Mouse (Mus musculus) heart, embryonic 10.5 days (tissue): ENCODE results near the gene Kcnj14. TPM values are rescaled to one million over a fixed set of nuclear protein-coding genes. Genes with fewer than 3 reads are reported as not detected.

ENCODE experiments used
- DNase-seq: peaks from one replicate; pipeline ENCODE4 v3.0.0-alpha.2; 2017; ENCODE audit warnings: low spot score
- H3K27ac ChIP-seq: fragments of 300-500 bp; sonication (generic); 2 replicates; pipeline ENCODE4 v1.5.1; 2016; ENCODE audit warnings: mild to moderate bottlenecking
- H3K27me3 ChIP-seq: fragments of 300-500 bp; sonication (generic); 2 replicates; pipeline ENCODE4 v1.6.1; 2016; ENCODE audit warnings: mild to moderate bottlenecking; ENCODE audit not compliant: poor library complexity, insufficient read depth, severe bottlenecking
- H3K36me3 ChIP-seq: fragments of 300-500 bp; sonication (generic); 2 replicates; pipeline ENCODE4 v1.6.1; 2016; ENCODE audit warnings: mild to moderate bottlenecking, moderate library complexity
- H3K4me1 ChIP-seq: fragments of 300-500 bp; sonication (generic); 2 replicates; pipeline ENCODE4 v1.6.1; 2016; ENCODE audit warnings: mild to moderate bottlenecking
- H3K4me3 ChIP-seq: fragments of 300-500 bp; sonication (generic); 2 replicates; pipeline ENCODE4 v1.5.1; 2016; ENCODE audit warnings: mild to moderate bottlenecking, moderate library complexity
- H3K9me3 ChIP-seq: fragments of 300-500 bp; sonication (generic); 2 replicates; pipeline ENCODE4 v1.6.1; 2016; ENCODE audit warnings: mild to moderate bottlenecking, moderate library complexity
- WGBS: fragments of 180-500 bp; shearing (Covaris S2); methylation state at CpG from one replicate; pipeline ENCODE4 v1.1.7; 2016; 5-methylcytosine and 5-hydroxymethylcytosine counted together
- polyA plus RNA-seq: library from polyadenylated mRNA; unstranded; fragments of >200 nt; fragmentation: Nextera tagmentation; extraction: Ambion mirVana; gene quantifications from 2 replicates; pipeline ENCODE4 v1.2.1, GENCODE M21; 2016

The Kcnj14 gene
- polyA plus RNA-seq, 1 experiment from 2014 or later = 1.4 TPM

- WGBS = 36% methylated on average over 7 of the region's 7 CpGs
- no peak for DNase-seq
- H3K4me3 ChIP-seq = peak overlapping the region; percentile 38; the same call in 1 of the 2 replicates
- peaks cover 7% of the 10 kb centered on the region; the same call in 1 of the 2 replicates for H3K36me3 ChIP-seq
- H3K9me3 ChIP-seq = no peaks in the 10 kb centered on the region
- H3K4me1 ChIP-seq = peaks cover 29% of the 10 kb centered on the region
- H3K27ac ChIP-seq = no peak overlapping the region
- peaks cover 64% of the 10 kb centered on the region for H3K27me3 ChIP-seq
These were observed 24.6 kb downstream of the Kcnj14 start for GRCm38 (mm10) chr7:45800001-45800400.

GRCm38 (mm10) chr7:45798931-45799330 is 25.7 kb downstream of the Kcnj14 start:
- H3K36me3 ChIP-seq = peaks cover 16% of the 10 kb centered on the region; the same call in 1 of the 2 replicates
- 41% methylated on average over 7 of the region's 7 CpGs for WGBS

DNA sequence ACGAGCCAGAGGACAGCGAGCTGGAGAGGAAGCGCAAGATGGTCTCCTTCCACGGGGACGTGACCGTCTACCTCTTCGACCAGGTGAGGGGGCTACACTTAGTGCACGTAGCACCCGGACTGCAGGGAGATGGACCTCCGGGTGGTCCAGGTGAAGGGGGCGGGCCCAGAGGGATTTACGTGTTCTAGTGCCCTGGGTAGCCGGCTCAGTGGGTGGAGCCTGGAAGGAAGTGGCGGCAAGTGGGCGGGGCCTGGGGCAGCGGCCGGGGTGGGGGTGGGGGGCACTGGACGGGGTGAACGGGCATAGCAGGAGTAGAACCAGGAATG is 26.1 kb downstream of the Kcnj14 start:
- peak overlapping the region; percentile 68 for H3K4me3 ChIP-seq
- no peak for DNase-seq
- peaks cover 29% of the 10 kb centered on the region for H3K4me1 ChIP-seq
- peaks cover 20% of the 10 kb centered on the region; the same call in 1 of the 2 replicates for H3K36me3 ChIP-seq
- H3K27ac ChIP-seq = peak overlapping the region; percentile 82
- peaks cover 79% of the 10 kb centered on the region for H3K27me3 ChIP-seq
- WGBS = 1% methylated on average over 19 of the region's 19 CpGs
- H3K9me3 ChIP-seq = no peaks in the 10 kb centered on the region

More at GRCm38 (mm10) chr7:45798931-45799330, 25.7 kb downstream of the Kcnj14 start:
- H3K9me3 ChIP-seq = no peaks in the 10 kb centered on the region
- peak overlapping the region; percentile 68 for H3K4me3 ChIP-seq
- no peak for DNase-seq
- peaks cover 75% of the 10 kb centered on the region for H3K27me3 ChIP-seq
- H3K27ac ChIP-seq = no peak overlapping the region
- peaks cover 29% of the 10 kb centered on the region for H3K4me1 ChIP-seq

DNA sequence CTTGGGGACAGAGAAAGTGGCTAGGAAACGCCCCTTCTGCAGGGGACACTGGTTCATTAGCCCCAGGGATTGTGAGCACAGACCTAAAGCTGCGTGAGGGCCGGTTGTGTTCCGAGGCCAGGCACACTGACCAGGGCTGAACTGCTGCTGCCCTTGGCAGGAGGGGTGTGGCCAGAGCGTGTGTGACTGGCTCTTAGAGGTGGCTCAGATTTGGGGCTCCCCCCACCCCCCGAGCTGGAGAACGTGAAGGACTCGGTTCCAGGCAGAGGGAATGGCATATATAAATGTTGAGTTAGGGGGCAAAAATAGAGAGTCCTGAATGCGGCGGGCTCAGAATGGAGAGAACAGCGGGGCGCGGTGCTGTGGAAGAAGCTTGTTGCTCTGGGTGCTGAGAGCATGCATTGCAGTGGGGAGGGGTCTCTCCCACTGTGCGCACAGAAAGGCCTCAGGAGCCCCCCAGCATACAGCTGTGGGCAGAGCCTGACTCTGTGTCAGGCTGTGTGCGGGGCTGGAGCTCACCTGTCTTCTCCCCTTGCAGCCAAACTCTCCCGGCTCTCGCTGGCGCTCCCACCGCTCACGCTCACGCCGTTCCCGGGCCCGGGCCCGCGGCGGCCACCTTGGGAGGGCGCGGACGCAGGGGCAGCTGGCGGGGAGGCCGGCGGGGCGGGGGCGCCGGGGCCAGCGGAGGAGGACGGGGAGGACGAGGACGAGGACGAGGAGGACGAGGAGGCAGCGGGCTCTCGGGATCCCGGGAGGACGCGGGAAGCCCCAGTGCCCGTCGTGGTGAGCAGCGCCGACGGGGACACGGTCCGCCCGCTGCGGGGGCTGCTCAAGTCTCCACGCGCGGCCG is 26.7 kb downstream of the Kcnj14 start:
- H3K27me3 ChIP-seq = peaks cover 85% of the 10 kb centered on the region
- peak overlapping the region; percentile 68 for H3K4me3 ChIP-seq

GRCm38 (mm10) chr7:45796950-45797349 is 27.6 kb downstream of the Kcnj14 start:
- DNase-seq = no peak
- Histone ChIP-seq H3K27me3 (peaks cover 95% of the 10 kb centered on the region), H3K4me3 (0 out of 2 replicates have a peak overlapping the region, but pooled peaks have one; percentile 68), H3K4me1 (peaks cover 29% of the 10 kb centered on the region), H3K27ac (no peak overlapping the region), H3K9me3 (no peaks in the 10 kb centered on the region), H3K36me3 (peaks cover 30% of the 10 kb centered on the region)
- 35% methylated on average over 6 of the region's 6 CpGs for WGBS

More for the DNA sequence above, 26.7 kb downstream of the Kcnj14 start:
- Histone ChIP-seq H3K9me3 (no peaks in the 10 kb centered on the region), H3K36me3 (peaks cover 22% of the 10 kb centered on the region; the same call in 1 of the 2 replicates), H3K4me1 (peaks cover 29% of the 10 kb centered on the region), H3K27ac (peak overlapping the region; percentile 82)
- 2% methylated on average over 59 of the region's 60 CpGs for WGBS
- DNase-seq = no peak

DNA sequence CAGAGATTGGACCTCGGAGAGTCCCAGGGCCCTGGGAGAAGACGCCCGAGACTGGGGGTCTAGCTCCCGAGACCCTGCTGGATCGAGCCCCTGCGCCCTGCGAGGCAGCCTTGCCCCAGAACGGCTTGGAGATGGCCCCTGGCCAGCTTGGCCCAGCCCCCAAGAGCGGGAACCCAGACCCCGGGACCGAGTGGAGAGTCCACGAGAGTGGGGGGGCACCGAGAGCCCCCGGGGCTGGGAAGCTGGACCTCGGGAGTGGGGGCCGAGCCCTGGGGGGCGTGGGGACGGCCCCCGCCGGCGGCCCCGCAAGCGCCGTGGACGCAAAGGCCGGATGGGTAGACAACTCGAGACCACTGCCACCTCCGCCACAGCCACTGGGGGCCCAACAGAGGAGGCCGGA is 29.6 kb downstream of the Kcnj14 start:
- 91% methylated on average over 29 of the region's 29 CpGs for WGBS
- H3K27me3 ChIP-seq = peaks cover 90% of the 10 kb centered on the region
- no peak for DNase-seq
- no peak overlapping the region for H3K27ac ChIP-seq
- peaks cover 42% of the 10 kb centered on the region for H3K36me3 ChIP-seq
- peaks cover 17% of the 10 kb centered on the region for H3K4me1 ChIP-seq
- H3K9me3 ChIP-seq = no peaks in the 10 kb centered on the region
- H3K4me3 ChIP-seq = no peak overlapping the region

GRCm38 (mm10) chr7:45793969-45794585 is 30.5 kb downstream of the Kcnj14 start:
- Histone ChIP-seq H3K4me1 (peaks cover 17% of the 10 kb centered on the region), H3K27me3 (peaks cover 81% of the 10 kb centered on the region), H3K36me3 (peaks cover 50% of the 10 kb centered on the region), H3K27ac (no peak overlapping the region), H3K4me3 (no peak overlapping the region), H3K9me3 (no peaks in the 10 kb centered on the region)
- WGBS = 74% methylated on average over 36 of the region's 44 CpGs
- no peak for DNase-seq

GRCm38 (mm10) chr7:45793240-45793639 is 31.3 kb downstream of the Kcnj14 start:
- peaks cover 77% of the 10 kb centered on the region for H3K27me3 ChIP-seq
- H3K4me1 ChIP-seq = peaks cover 10% of the 10 kb centered on the region
- WGBS = 63% methylated on average over 24 of the region's 24 CpGs
- H3K4me3 ChIP-seq = no peak overlapping the region
- peaks cover 54% of the 10 kb centered on the region for H3K36me3 ChIP-seq
- H3K9me3 ChIP-seq = no peaks in the 10 kb centered on the region
- no peak overlapping the region for H3K27ac ChIP-seq
- no peak for DNase-seq

- no peak for DNase-seq
- Histone ChIP-seq H3K4me1 (peaks cover 7% of the 10 kb centered on the region), H3K27ac (no peak overlapping the region), H3K4me3 (no peak overlapping the region), H3K36me3 (peaks cover 58% of the 10 kb centered on the region), H3K9me3 (no peaks in the 10 kb centered on the region), H3K27me3 (peaks cover 77% of the 10 kb centered on the region)
- WGBS = 58% methylated on average over 17 of the region's 17 CpGs
These were observed 32.7 kb downstream of the Kcnj14 start for GRCm38 (mm10) chr7:45791756-45792490.

DNA sequence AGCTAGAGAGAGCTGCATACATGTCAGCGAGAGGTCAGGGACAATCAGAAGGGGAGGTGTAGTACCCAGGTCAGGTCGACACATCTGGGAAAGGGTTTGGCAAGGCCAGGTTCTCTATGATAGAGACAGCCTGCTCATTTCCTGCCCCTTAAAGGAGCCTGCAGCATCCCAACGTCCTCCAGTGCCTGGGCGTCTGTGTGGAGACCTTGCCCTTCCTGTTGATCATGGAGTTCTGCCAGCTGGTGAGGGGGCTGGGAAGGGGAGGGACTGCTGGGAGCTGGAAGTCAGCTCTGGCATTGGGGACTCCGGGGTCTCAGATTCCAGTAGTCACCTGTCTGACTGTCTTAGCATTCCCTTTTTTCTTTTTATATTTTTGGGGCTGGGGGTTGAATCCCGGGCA is 33.9 kb downstream of the Kcnj14 start:
- WGBS = 65% methylated on average over 6 of the region's 6 CpGs
- peaks cover 75% of the 10 kb centered on the region for H3K27me3 ChIP-seq
- no peak for DNase-seq
- no peak overlapping the region for H3K27ac ChIP-seq
- H3K36me3 ChIP-seq = peaks cover 58% of the 10 kb centered on the region
- H3K9me3 ChIP-seq = no peaks in the 10 kb centered on the region
- peaks cover 19% of the 10 kb centered on the region for H3K4me1 ChIP-seq
- H3K4me3 ChIP-seq = no peak overlapping the region

DNA sequence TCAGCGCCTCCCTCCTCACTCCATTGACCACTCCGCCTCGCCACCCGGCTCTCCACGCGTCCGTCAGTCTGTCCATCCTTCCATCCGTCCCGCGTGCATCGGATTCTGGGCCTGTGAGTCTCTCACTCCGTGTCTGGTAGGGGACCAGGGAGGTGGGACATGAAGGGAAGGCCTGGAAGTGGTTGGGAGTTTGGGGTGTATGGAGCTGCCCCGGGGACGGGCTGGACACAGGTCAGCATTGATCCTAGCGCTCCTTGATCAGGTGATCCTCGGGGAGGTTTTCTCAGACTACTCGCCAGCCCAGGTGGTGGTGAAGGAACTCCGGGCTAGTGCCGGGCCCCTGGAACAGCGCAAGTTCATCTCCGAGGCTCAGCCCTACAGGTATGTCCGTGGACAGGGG is 36.9 kb downstream of the Kcnj14 start:
- Histone ChIP-seq H3K4me1 (peaks cover 37% of the 10 kb centered on the region), H3K27ac (no peak overlapping the region), H3K27me3 (peaks cover 66% of the 10 kb centered on the region), H3K9me3 (no peaks in the 10 kb centered on the region), H3K36me3 (peaks cover 37% of the 10 kb centered on the region), H3K4me3 (peak overlapping the region; percentile 70; the same call in 1 of the 2 replicates)
- 79% methylated on average over 22 of the region's 22 CpGs for WGBS
- DNase-seq = no peak

- H3K27me3 ChIP-seq = peaks cover 66% of the 10 kb centered on the region
- no peaks in the 10 kb centered on the region for H3K9me3 ChIP-seq
- peak overlapping the region; percentile 70 for H3K4me3 ChIP-seq
- peaks cover 30% of the 10 kb centered on the region for H3K36me3 ChIP-seq
- peaks cover 37% of the 10 kb centered on the region for H3K4me1 ChIP-seq
- no peak for DNase-seq
- peak overlapping the region; percentile 60 for H3K27ac ChIP-seq
- WGBS = 8% methylated on average over 17 of the region's 17 CpGs
These were observed 37.7 kb downstream of the Kcnj14 start for GRCm38 (mm10) chr7:45786661-45787413.
